ENCODE assay signal across 16 mouse cellular contexts in the genomic region with DNA sequence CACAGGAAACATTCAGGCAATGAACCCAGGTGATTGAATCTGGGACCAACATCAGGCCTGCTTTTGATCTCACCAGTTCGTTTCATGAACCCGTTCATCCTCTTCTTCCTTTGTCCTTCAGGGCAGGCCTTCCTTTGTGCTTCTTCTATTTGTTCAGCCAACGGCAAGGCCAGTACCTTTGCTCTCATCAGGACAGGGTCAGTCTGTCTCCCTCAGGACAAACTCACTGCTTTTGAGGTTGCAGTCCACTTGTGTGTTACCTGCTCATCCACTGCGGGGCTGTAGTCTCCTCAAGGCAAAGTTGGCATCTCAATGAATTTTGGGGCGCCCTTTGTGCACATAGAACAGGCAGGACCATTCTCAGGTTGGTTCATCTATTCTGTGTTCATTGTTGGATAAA.
"Had no signal": no experiment of that assay in that cellular context is flagged by ENCODE, and none has a peak within 500 bp of the region (broad histone marks: within the 10 kb centered on the region; RNA-seq: fewer than 3 reads in every experiment).

No protein-coding gene starts in this region.

- H3K9me3 ChIP-seq: neural tube, embryonic 13.5 days; neural tube, embryonic 15.5 days; stomach, embryonic 15.5 days had no signal

- H3K36me3 ChIP-seq: neural tube, embryonic 13.5 days; neural tube, embryonic 15.5 days; stomach, embryonic 15.5 days had no signal

- H3K4me2 ChIP-seq: neural tube, embryonic 13.5 days; neural tube, embryonic 15.5 days; stomach, embryonic 15.5 days had no signal

- DNase-seq: retina, postnatal 1 day; right cerebral cortex, adult 18-20 months; right cerebral cortex, postnatal 14 days; right cerebral cortex, postnatal 25 days; right cerebral cortex, postnatal 4 days; spleen, adult 18-20 months; thymus, adult 18-20 months; thymus, adult 2 months; thymus, postnatal 14 days; thymus, postnatal 25 days; thymus, postnatal 36 days; thymus, postnatal 4 days had no signal

- H3K4me1 ChIP-seq: neural tube, embryonic 13.5 days; neural tube, embryonic 15.5 days; stomach, embryonic 15.5 days had no signal

- H3K27ac ChIP-seq: neural tube, embryonic 13.5 days; neural tube, embryonic 15.5 days; stomach, embryonic 15.5 days; stomach, postnatal 0 days had no signal

- H3K27me3 ChIP-seq: neural tube, embryonic 13.5 days; neural tube, embryonic 15.5 days; stomach, embryonic 15.5 days had no signal

- H3K4me3 ChIP-seq: neural tube, embryonic 13.5 days; neural tube, embryonic 15.5 days; stomach, embryonic 15.5 days had no signal

- H3K9ac ChIP-seq: neural tube, embryonic 13.5 days; neural tube, embryonic 15.5 days; stomach, embryonic 15.5 days had no signal
